Mouse (Mus musculus) myocyte (in vitro differentiated cells): Measurements from ENCODE around the gene BC035947. TPM values are rescaled to one million over a fixed set of nuclear protein-coding genes. Genes with fewer than 3 reads are reported as not detected.
"Not testable (repeated sequence)": the region's sequence is repeated elsewhere in the genome, so short reads cannot be mapped to it uniquely, and the experiment has no call there.

Source experiments
- H3K27me3 ChIP-seq: one replicate; pipeline ENCODE4 v1.6.1; 2011; ENCODE audit not compliant: control insufficient read depth, insufficient read depth, insufficient read length
- H3K36me3 ChIP-seq: one replicate; pipeline ENCODE4 v1.6.1; 2011; ENCODE audit not compliant: control insufficient read depth, insufficient read depth
- H3K4me2 ChIP-seq: one replicate; pipeline ENCODE4 v1.6.1; 2011; ENCODE audit warnings: low read depth, control low read depth
- H3K4me3 ChIP-seq: one replicate; pipeline ENCODE4 v1.5.1; 2011; ENCODE audit warnings: mild to moderate bottlenecking, control low read depth, moderate library complexity
- H3K79me2 ChIP-seq: one replicate; pipeline ENCODE4 v1.6.1; 2011; ENCODE audit not compliant: control insufficient read depth, insufficient read depth
- H3ac ChIP-seq: one replicate; pipeline ENCODE4 v1.6.1; 2011; ENCODE audit not compliant: control insufficient read depth, insufficient read length
- CEBPB ChIP-seq: IDR thresholded peaks from 2 replicates; pipeline ENCODE4 v1.6.1; 2011; ENCODE audit warnings: mild to moderate bottlenecking, moderate library complexity; ENCODE audit not compliant: poor library complexity, insufficient read depth, severe bottlenecking
- E2F4 ChIP-seq: IDR thresholded peaks from one replicate; pipeline ENCODE4 v1.6.1; 2011; ENCODE audit warnings: mild to moderate bottlenecking, control low read depth, moderate library complexity; ENCODE audit not compliant: insufficient read depth
- MAX ChIP-seq: IDR thresholded peaks from one replicate; pipeline ENCODE4 v1.6.1; 2011; ENCODE audit warnings: low read depth, mild to moderate bottlenecking, control low read depth
- MYOD1 ChIP-seq, 3 experiments: IDR thresholded peaks; one replicate each; pipeline ENCODE4 v1.6.1; 2011; ENCODE audit warnings: control low read depth in 2 of 3, low read depth in 2 of 3, mild to moderate bottlenecking in 2 of 3, moderate library complexity in 1 of 3; ENCODE audit not compliant: insufficient read length in 2 of 3, control insufficient read depth in 1 of 3
- MYOG ChIP-seq, 3 experiments: IDR thresholded peaks; one replicate each; pipeline ENCODE4 v1.6.1; 2011; ENCODE audit warnings: control low read depth in 2 of 3, low read depth in 2 of 3, mild to moderate bottlenecking in 2 of 3; ENCODE audit not compliant: insufficient read length in 2 of 3, control insufficient read depth in 1 of 3, insufficient read depth in 1 of 3
- POLR2A ChIP-seq: IDR thresholded peaks from one replicate; pipeline ENCODE4 v1.6.1; 2011; ENCODE audit warnings: low read depth, mild to moderate bottlenecking, control low read depth, moderate library complexity; ENCODE audit not compliant: insufficient read length
- POLR2AphosphoS2 ChIP-seq: IDR thresholded peaks from one replicate; pipeline ENCODE4 v1.6.1; 2011; ENCODE audit warnings: low read depth, control low read depth; ENCODE audit not compliant: insufficient read length
- REST ChIP-seq: IDR thresholded peaks from one replicate; pipeline ENCODE4 v1.6.1; 2011; ENCODE audit warnings: mild to moderate bottlenecking, control low read depth, moderate library complexity; ENCODE audit not compliant: insufficient read depth, insufficient read length
- SRF ChIP-seq: IDR thresholded peaks from one replicate; pipeline ENCODE4 v1.6.1; 2011; ENCODE audit warnings: low read depth; ENCODE audit not compliant: control insufficient read depth, insufficient read length
- TCF12 ChIP-seq: IDR thresholded peaks from one replicate; pipeline ENCODE4 v1.6.1; 2011; ENCODE audit warnings: mild to moderate bottlenecking, control low read depth; ENCODE audit not compliant: poor library complexity, insufficient read depth, severe bottlenecking
- TCF3 ChIP-seq: IDR thresholded peaks from one replicate; pipeline ENCODE4 v1.6.1; 2011; ENCODE audit warnings: low read depth, control low read depth; ENCODE audit not compliant: insufficient read length
- USF1 ChIP-seq: IDR thresholded peaks from one replicate; pipeline ENCODE4 v1.6.1; 2011; ENCODE audit warnings: low read depth, mild to moderate bottlenecking, control low read depth, moderate library complexity
- polyA plus RNA-seq: library from polyadenylated mRNA; unstranded; fragments of >200 nt; fragmentation: generic; extraction: Trizol; gene quantifications from one replicate; pipeline ENCODE4 v1.2.1, GENCODE M21; 2012; ENCODE audit warnings: missing spikeins

Gene BC035947
- polyA plus RNA-seq = not detected

DNA sequence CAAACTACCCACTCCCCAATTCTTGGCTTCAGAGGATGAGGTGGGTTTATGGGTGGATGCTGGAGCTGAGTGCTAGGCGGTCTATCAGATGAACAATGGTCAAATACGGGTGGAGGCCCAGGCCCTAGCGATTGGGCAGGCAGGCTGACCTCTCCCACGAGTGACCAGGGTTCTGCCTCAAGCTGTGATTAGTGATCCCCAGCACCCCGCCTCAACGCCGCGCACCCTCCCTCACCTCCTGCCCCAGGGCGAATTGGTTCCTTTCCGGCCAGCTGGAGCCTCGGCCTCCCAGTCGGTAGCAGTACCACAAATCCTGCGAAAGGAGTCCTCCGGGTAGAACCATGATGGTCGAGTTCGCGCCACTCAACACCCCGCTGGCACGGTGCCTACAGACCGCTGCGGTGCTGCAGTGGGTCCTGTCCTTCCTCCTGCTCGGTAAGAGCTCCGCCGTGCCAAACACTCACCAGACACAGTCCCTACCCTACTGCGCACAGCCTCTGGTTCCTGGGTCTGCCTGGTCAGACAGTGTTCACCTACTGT is at the start of gene BC035947:
TSS of gene BC035947 (minus strand) at position 538 of the 540 bp plus-strand sequence.
- Histone ChIP-seq H3ac (no peak within 1 kb of the TSS), H3K4me2 (no peak within 1 kb of the TSS), H3K79me2 (no peaks in the 10 kb centered on the region), H3K4me3 (no peak within 1 kb of the TSS), H3K36me3 (no peaks in the 10 kb centered on the region), H3K27me3 (peaks cover 34% of the 10 kb centered on the region)
- no peak for TF ChIP-seq MAX
- TF ChIP-seq POLR2A = no peak
- TF ChIP-seq CEBPB = no peak
- TF ChIP-seq REST = no peak
- no peak for TF ChIP-seq USF1
- TF ChIP-seq POLR2AphosphoS2 = no peak
- no peak for TF ChIP-seq MYOG (IDR thresholded peaks at IDR 0.05; ENCODE audit: control insufficient read depth in 1 of 3, insufficient read depth in 1 of 3, insufficient read length in 2 of 3, low read depth in 2 of 3)
- TF ChIP-seq TCF3 = no peak
- TF ChIP-seq TCF12 = no peak
- no peak for TF ChIP-seq E2F4
- TF ChIP-seq MYOD1 (IDR thresholded peaks at IDR 0.05; ENCODE audit: control insufficient read depth in 1 of 3, insufficient read length in 2 of 3, low read depth in 2 of 3) = no peak
- no peak for TF ChIP-seq SRF

- H3K36me3 ChIP-seq = no peaks in the 10 kb centered on the region
- no peaks in the 10 kb centered on the region for H3K27me3 ChIP-seq
- H3K4me2 ChIP-seq = no peak overlapping the region
- H3K79me2 ChIP-seq = no peaks in the 10 kb centered on the region
- no peak overlapping the region for H3ac ChIP-seq
- no peak overlapping the region for H3K4me3 ChIP-seq
- TF ChIP-seq MYOG (IDR thresholded peaks at IDR 0.05; ENCODE audit: control insufficient read depth in 1 of 3, insufficient read depth in 1 of 3, insufficient read length in 2 of 3, low read depth in 2 of 3) (no peak), E2F4 (no peak), SRF (no peak), POLR2A (no peak), TCF3 (no peak), CEBPB (no peak), MAX (no peak), MYOD1 (IDR thresholded peaks at IDR 0.05; ENCODE audit: control insufficient read depth in 1 of 3, insufficient read length in 2 of 3, low read depth in 2 of 3) (no peak), USF1 (no peak), REST (no peak), TCF12 (no peak), POLR2AphosphoS2 (no peak)
Observed at GRCm38 (mm10) chr1:78554012-78554666, 42.2 kb upstream of the BC035947 start.

- Histone ChIP-seq H3K27me3 (no peaks in the 10 kb centered on the region), H3K79me2 (no peaks in the 10 kb centered on the region), H3K4me2 (no peak overlapping the region), H3ac (no peak overlapping the region), H3K4me3 (no peak overlapping the region), H3K36me3 (no peaks in the 10 kb centered on the region)
- TF ChIP-seq POLR2A (no peak), USF1 (no peak), CEBPB (no peak), TCF3 (no peak), MYOD1 (IDR thresholded peaks at IDR 0.05; ENCODE audit: control insufficient read depth in 1 of 3, insufficient read length in 2 of 3, low read depth in 2 of 3) (no peak), SRF (no peak), MAX (no peak), REST (no peak), MYOG (IDR thresholded peaks at IDR 0.05; ENCODE audit: control insufficient read depth in 1 of 3, insufficient read depth in 1 of 3, insufficient read length in 2 of 3, low read depth in 2 of 3) (no peak), E2F4 (no peak), POLR2AphosphoS2 (no peak), TCF12 (no peak)
Observed at GRCm38 (mm10) chr1:78548961-78549360, 37.0 kb upstream of the BC035947 start.

DNA sequence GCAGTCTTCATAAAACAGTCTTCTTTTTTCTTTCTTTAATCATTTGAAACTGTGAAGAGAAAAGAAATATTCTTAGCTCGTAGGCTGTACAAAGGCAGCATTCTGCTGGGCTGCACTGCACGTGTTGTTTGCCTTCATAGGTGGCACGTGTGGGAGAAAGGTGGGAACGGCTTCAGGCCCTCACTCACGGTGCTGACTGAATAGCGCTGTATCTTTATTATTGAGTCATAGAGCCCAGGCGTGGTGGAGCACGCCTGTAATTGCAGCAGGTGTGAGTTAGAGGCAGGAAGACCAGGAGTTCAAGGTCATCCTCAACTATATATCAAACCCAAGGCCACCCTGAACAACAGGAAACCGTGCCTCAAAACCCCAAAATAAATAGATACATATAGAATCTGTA is 34.3 kb upstream of the BC035947 start:
- TF ChIP-seq MAX (no peak), MYOD1 (IDR thresholded peaks at IDR 0.05; ENCODE audit: control insufficient read depth in 1 of 3, insufficient read length in 2 of 3, low read depth in 2 of 3) (no peak), TCF12 (no peak), TCF3 (no peak), MYOG (IDR thresholded peaks at IDR 0.05; ENCODE audit: control insufficient read depth in 1 of 3, insufficient read depth in 1 of 3, insufficient read length in 2 of 3, low read depth in 2 of 3) (no peak), E2F4 (no peak), REST (no peak), POLR2A (no peak), CEBPB (no peak), USF1 (no peak), POLR2AphosphoS2 (no peak), SRF (no peak)
- Histone ChIP-seq H3K27me3 (no peaks in the 10 kb centered on the region), H3K79me2 (no peaks in the 10 kb centered on the region), H3K4me3 (no peak overlapping the region), H3ac (no peak overlapping the region), H3K4me2 (no peak overlapping the region), H3K36me3 (no peaks in the 10 kb centered on the region)

DNA sequence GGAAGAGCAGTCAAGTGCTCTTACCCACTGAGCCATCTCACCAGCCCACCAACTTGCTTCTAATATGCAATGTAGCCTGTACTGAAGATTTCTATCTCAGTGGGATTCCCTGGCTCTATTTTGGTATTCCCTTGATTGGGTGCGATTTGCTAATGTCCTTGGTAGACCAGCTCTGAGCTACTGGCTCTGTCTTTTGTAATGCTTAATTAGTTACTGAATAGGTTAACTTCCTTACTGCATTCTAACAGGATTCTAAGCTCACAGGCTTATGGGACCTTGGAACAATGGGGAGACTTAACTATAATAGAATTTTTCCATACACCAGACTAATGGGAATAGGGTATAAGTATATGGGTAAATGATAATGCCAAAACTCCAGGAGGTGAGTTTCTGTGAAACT is 31.7 kb upstream of the BC035947 start:
- not testable (repeated sequence) for H3K4me3 ChIP-seq, H3K79me2 ChIP-seq, H3K27me3 ChIP-seq, H3K4me2 ChIP-seq, H3K36me3 ChIP-seq, H3ac ChIP-seq
